Mouse (Mus musculus): ENCODE data around the gene Cnbd2.

DNA sequence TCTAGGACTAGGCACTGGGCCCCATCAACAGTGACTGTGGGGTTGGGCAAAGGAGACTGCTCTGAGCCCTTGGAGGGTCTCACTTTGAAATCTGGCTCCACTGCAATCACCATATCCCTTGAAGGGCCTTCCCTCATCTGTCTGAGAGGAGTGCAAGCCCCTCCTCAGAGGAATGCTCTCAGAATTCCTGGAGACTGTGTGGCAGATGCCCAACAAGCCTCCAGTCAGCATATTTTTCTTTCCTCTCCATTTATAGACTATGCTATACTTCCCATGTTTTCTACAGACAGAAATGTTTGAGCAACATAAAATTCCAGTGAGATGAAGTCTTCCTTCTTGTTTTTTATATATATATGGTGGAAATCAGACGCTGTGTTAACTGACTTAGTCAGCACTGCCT is 87.4 kb downstream of the Cnbd2 start:
- TF ChIP-seq POLR2A (IDR thresholded peaks at IDR 0.05; ENCODE audit: low read depth, low read length) (no peak), CTCF (conservative IDR thresholded peaks at IDR 0.05 in 1 of 2, IDR thresholded peaks at IDR 0.05 in 1 of 2; ENCODE audit: low read depth in 2 of 2, low read length in 2 of 2) (no peak), ZNF384 (IDR thresholded peaks at IDR 0.05; ENCODE audit: low read depth, low read length) (no peak), MAX (IDR thresholded peaks at IDR 0.05; ENCODE audit: low read length) (no peak), EP300 (IDR thresholded peaks at IDR 0.05; ENCODE audit: low read length) (no peak), ETS1 (conservative IDR thresholded peaks at IDR 0.05; ENCODE audit: low read depth, low read length) (no peak), POLR2AphosphoS2 (IDR thresholded peaks at IDR 0.05; ENCODE audit: low read depth, low read length) (no peak), RAD21 (IDR thresholded peaks at IDR 0.05; ENCODE audit: low read depth, low read length) (no peak), ZMIZ1 (IDR thresholded peaks at IDR 0.05; ENCODE audit: low read depth, low read length) (no peak), MXI1 (IDR thresholded peaks at IDR 0.05; ENCODE audit: low read depth, low read length) (no peak), TBP (conservative IDR thresholded peaks at IDR 0.05; ENCODE audit: low read depth, low read length) (no peak), HCFC1 (IDR thresholded peaks at IDR 0.05; ENCODE audit: low read depth, low read length) (no peak), E2F4 (IDR thresholded peaks at IDR 0.05; ENCODE audit: insufficient replicate concordance, low read depth, low read length) (no peak)
